Mouse (Mus musculus): ENCODE measurements at regions not wholly inside any gene's neighbourhood (a gene's known extent, or its start where the extent isn't known, plus 50 kb on each side); places are given as distances from the start of the nearest gene placed in this dataset.

DNA sequence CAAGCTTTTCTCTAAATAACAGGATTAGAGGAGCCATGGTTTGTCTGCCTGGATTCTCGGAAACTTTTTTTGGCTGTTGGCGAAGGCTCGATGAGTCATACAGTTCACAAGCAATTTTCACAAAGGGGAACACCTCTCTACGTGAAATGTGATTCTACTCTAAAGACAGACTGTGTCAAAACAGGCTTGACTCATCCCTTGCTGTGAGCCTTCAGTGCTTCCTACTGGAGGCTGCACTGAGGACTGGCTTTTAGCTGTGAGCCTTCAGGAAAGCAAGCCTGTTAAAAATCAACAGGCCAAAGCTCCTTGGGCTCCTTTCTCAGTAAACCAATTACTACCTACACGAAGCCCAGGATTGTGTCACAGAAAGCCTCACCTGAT lies 330.6 kb downstream of the Klf6 start:
- Histone ChIP-seq H3K4me2 (no peak overlapping the region), H3K27me3 (no peaks in the 10 kb centered on the region), H3K36me3 (ENCODE audit: poor library complexity, severe bottlenecking) (no peaks in the 10 kb centered on the region), H3K9me3 (replicated peaks) (no peaks in the 10 kb centered on the region), H3K9ac (no peak overlapping the region), H3K4me3 (no peak overlapping the region), H3K4me1 (peaks cover 25% of the 10 kb centered on the region), H3K27ac (no peak overlapping the region)
- WGBS: 27% methylated on average over 5 of the region's 5 CpGs
- ATAC-seq: no peak

GRCm38 (mm10) chr13:6196690-6197089 lies 335.4 kb downstream of the Klf6 start:
- Histone ChIP-seq H3K9ac (no peak overlapping the region), H3K4me3 (no peak overlapping the region), H3K27me3 (no peaks in the 10 kb centered on the region), H3K4me1 (peaks cover 21% of the 10 kb centered on the region), H3K9me3 (replicated peaks) (no peaks in the 10 kb centered on the region), H3K36me3 (ENCODE audit: poor library complexity, severe bottlenecking) (no peaks in the 10 kb centered on the region), H3K27ac (no peak overlapping the region), H3K4me2 (no peak overlapping the region)
- ATAC-seq: no peak
- 60% methylated on average over 5 of the region's 5 CpGs for WGBS

DNA sequence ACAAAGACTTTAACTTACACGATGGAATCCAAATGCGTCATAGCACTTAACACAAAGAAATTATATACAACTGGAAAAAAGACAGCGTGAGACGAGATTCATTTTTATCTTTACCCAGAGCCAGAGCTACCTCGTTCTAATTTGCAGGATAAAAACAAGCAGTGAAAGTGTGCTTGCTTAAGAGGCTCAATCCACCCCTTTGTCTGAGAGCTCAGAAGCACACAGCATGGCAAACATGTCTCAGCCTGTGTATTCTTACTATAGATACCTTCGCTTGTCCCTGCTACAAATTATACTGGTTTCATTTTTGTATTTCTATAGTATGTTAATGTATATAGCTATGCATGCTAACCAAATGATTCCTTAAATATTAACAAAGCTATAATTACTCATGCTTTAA lies 337.8 kb downstream of the Klf6 start:
- Histone ChIP-seq H3K4me2 (no peak overlapping the region), H3K27me3 (no peaks in the 10 kb centered on the region), H3K36me3 (ENCODE audit: poor library complexity, severe bottlenecking) (no peaks in the 10 kb centered on the region), H3K9ac (no peak overlapping the region), H3K27ac (no peak overlapping the region), H3K4me1 (peaks cover 4% of the 10 kb centered on the region; the same call in 1 of the 2 replicates), H3K4me3 (no peak overlapping the region), H3K9me3 (replicated peaks) (no peaks in the 10 kb centered on the region)
- no peak for ATAC-seq
- WGBS: 70% methylated on average over 6 of the region's 6 CpGs

DNA sequence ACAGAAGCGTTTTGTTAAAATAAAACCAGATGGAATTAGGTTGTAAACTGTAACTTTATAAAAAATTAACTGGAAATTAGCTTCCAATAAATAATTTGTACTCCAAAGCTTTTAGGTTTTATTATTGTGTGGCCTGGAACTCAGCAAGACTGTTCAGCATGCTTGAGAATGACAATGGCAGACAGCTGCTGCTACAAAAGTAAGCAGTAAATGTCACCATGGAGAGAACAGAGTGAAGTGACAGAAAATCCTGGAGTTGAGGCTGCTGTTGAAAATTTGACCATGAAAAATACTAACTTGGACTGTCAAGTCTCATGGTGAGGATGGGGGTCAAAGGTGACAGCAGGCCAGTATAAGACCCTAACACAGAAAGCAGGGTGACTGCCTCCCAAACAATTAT lies 340.2 kb downstream of the Klf6 start:
- ATAC-seq: no peak

GRCm38 (mm10) chr13:6204801-6205200 lies 343.1 kb upstream of the Pitrm1 start:
- no peak for ATAC-seq
- Histone ChIP-seq H3K4me2 (no peak overlapping the region), H3K27ac (no peak overlapping the region), H3K4me3 (no peak overlapping the region), H3K36me3 (ENCODE audit: poor library complexity, severe bottlenecking) (no peaks in the 10 kb centered on the region), H3K9ac (no peak overlapping the region), H3K27me3 (no peaks in the 10 kb centered on the region), H3K9me3 (replicated peaks) (no peaks in the 10 kb centered on the region), H3K4me1 (no peaks in the 10 kb centered on the region)
- WGBS: 87% methylated on average over 4 of the region's 4 CpGs

More for the DNA sequence above, 340.2 kb downstream of the Klf6 start:
- Histone ChIP-seq H3K4me3 (no peak overlapping the region), H3K9me3 (replicated peaks) (no peaks in the 10 kb centered on the region), H3K9ac (no peak overlapping the region), H3K36me3 (ENCODE audit: poor library complexity, severe bottlenecking) (no peaks in the 10 kb centered on the region), H3K4me1 (no peaks in the 10 kb centered on the region), H3K27me3 (no peaks in the 10 kb centered on the region), H3K27ac (no peak overlapping the region), H3K4me2 (no peak overlapping the region)
- WGBS: 91% methylated on average over 1 of the region's 1 CpGs

- no peak overlapping the region for H3K4me2 ChIP-seq
- no peaks in the 10 kb centered on the region for H3K36me3 ChIP-seq (ENCODE audit: poor library complexity, severe bottlenecking)
- no peak overlapping the region for H3K27ac ChIP-seq
- no peaks in the 10 kb centered on the region for H3K27me3 ChIP-seq
- H3K4me3 ChIP-seq: no peak overlapping the region
- H3K4me1 ChIP-seq: no peaks in the 10 kb centered on the region
- 85% methylated on average over 2 of the region's 2 CpGs for WGBS
- no peaks in the 10 kb centered on the region for H3K9me3 ChIP-seq (replicated peaks)
- no peak for ATAC-seq
- no peak overlapping the region for H3K9ac ChIP-seq
These were observed 335.4 kb upstream of the Pitrm1 start for GRCm38 (mm10) chr13:6212550-6212949.

- H3K27ac ChIP-seq: no peak overlapping the region
- no peaks in the 10 kb centered on the region for H3K4me1 ChIP-seq
- H3K27me3 ChIP-seq: no peaks in the 10 kb centered on the region
- no peak overlapping the region for H3K9ac ChIP-seq
- no peak overlapping the region for H3K4me3 ChIP-seq
- ATAC-seq: no peak
- H3K9me3 ChIP-seq (replicated peaks): no peaks in the 10 kb centered on the region
- 90% methylated on average over 2 of the region's 2 CpGs for WGBS
- no peaks in the 10 kb centered on the region for H3K36me3 ChIP-seq (ENCODE audit: poor library complexity, severe bottlenecking)
- H3K4me2 ChIP-seq: no peak overlapping the region
These were observed 333.8 kb upstream of the Pitrm1 start for GRCm38 (mm10) chr13:6214189-6214588.

DNA sequence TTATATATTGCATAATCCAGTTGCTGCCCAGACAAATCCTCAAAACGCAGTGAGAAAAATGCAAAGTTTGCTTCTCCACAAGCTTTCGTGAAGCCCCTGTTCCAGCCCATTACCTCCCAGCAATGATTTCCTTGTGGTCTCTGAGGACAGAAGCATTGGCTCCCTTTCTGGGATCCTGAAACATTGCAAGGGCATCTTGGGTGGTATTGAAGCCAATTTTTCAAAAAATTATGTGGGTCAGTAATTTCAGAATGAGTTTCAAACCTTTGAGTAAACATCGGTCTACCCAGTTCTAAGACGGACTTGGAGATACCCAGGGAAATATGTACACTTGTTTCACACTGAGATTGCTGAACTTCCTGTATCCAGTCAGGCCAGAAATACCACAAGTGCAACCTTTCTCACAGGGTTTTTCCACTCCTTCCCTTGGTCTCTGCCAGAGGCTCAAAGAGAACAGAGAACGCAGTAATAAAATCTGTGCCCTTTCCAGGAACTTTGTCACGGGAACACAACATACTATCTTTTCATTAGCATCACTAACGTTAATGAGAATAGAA lies 321.8 kb upstream of the Pitrm1 start:
- Histone ChIP-seq H3K36me3 (ENCODE audit: poor library complexity, severe bottlenecking) (no peaks in the 10 kb centered on the region), H3K9me3 (replicated peaks) (no peaks in the 10 kb centered on the region), H3K27ac (no peak overlapping the region), H3K4me3 (no peak overlapping the region), H3K9ac (no peak overlapping the region), H3K4me2 (no peak overlapping the region), H3K27me3 (no peaks in the 10 kb centered on the region), H3K4me1 (no peaks in the 10 kb centered on the region)
- WGBS: 87% methylated on average over 7 of the region's 7 CpGs
- ATAC-seq: no peak

GRCm38 (mm10) chr13:6228278-6228677 lies 319.7 kb upstream of the Pitrm1 start:
- Histone ChIP-seq H3K4me1 (no peaks in the 10 kb centered on the region), H3K27me3 (no peaks in the 10 kb centered on the region), H3K36me3 (ENCODE audit: poor library complexity, severe bottlenecking) (no peaks in the 10 kb centered on the region), H3K4me2 (no peak overlapping the region), H3K4me3 (no peak overlapping the region), H3K27ac (no peak overlapping the region), H3K9me3 (replicated peaks) (no peaks in the 10 kb centered on the region), H3K9ac (no peak overlapping the region)
- 88% methylated on average over 1 of the region's 1 CpGs for WGBS
- no peak for ATAC-seq

- no peak overlapping the region for H3K4me3 ChIP-seq
- H3K4me1 ChIP-seq: no peaks in the 10 kb centered on the region
- no peaks in the 10 kb centered on the region for H3K36me3 ChIP-seq (ENCODE audit: poor library complexity, severe bottlenecking)
- H3K4me2 ChIP-seq: no peak overlapping the region
- no peaks in the 10 kb centered on the region for H3K9me3 ChIP-seq (replicated peaks)
- no peaks in the 10 kb centered on the region for H3K27me3 ChIP-seq
- ATAC-seq: no peak
- WGBS: 91% methylated on average over 1 of the region's 1 CpGs
- no peak overlapping the region for H3K27ac ChIP-seq
- no peak overlapping the region for H3K9ac ChIP-seq
These were observed 312.6 kb upstream of the Pitrm1 start for GRCm38 (mm10) chr13:6235394-6235793.

DNA sequence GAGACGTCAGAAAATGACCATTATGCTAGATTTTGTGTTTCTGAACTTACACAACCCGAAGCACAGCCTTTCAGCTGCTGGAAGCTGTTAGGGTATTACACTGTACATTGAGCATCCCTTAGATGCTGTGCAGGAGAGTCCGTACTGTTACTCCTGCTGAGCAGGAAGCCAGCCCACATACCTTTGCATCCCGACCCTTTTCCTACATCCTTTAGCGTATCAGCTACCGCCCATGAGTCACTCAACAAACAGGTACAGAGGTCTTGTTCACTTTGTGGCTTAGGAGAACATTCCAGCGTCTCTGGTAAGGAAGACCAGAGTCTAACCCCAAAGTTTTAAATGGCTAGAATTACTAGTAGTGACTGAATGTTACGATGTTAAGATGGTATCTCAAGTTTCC lies 311.4 kb upstream of the Pitrm1 start:
- H3K27me3 ChIP-seq: no peaks in the 10 kb centered on the region
- H3K9me3 ChIP-seq (replicated peaks): no peaks in the 10 kb centered on the region

DNA sequence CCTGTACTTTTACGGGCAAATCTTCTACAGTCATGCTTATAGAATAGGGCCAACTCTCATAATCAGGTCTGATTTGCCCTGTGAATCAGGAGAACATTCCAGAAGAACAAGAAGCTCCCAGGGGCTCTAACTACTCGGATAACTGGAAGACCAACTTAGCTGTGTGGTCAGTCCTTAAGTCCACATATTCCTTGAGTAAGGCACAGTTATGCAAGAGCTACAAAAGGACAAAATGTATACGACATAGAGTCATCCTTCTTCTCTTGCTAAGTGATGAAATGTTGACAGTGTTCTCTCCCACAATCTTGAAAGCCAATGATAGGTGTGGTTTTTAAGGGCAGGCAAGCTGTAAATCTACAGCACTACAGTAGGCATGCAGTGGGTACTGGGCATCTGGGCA lies 310.7 kb upstream of the Pitrm1 start:
- no peak overlapping the region for H3K27ac ChIP-seq
- H3K4me1 ChIP-seq: no peaks in the 10 kb centered on the region
- H3K27me3 ChIP-seq: no peaks in the 10 kb centered on the region
- no peaks in the 10 kb centered on the region for H3K36me3 ChIP-seq (ENCODE audit: poor library complexity, severe bottlenecking)
- H3K4me2 ChIP-seq: no peak overlapping the region
- no peak overlapping the region for H3K9ac ChIP-seq
- no peak overlapping the region for H3K4me3 ChIP-seq
- no peak for ATAC-seq
- H3K9me3 ChIP-seq (replicated peaks): no peaks in the 10 kb centered on the region
- WGBS: 85% methylated on average over 3 of the region's 3 CpGs

More for the DNA sequence above, 311.4 kb upstream of the Pitrm1 start:
- Histone ChIP-seq H3K9ac (no peak overlapping the region), H3K4me3 (no peak overlapping the region), H3K4me1 (no peaks in the 10 kb centered on the region), H3K36me3 (ENCODE audit: poor library complexity, severe bottlenecking) (no peaks in the 10 kb centered on the region), H3K4me2 (no peak overlapping the region), H3K27ac (no peak overlapping the region)
- no peak for ATAC-seq
- WGBS: 91% methylated on average over 8 of the region's 8 CpGs

DNA sequence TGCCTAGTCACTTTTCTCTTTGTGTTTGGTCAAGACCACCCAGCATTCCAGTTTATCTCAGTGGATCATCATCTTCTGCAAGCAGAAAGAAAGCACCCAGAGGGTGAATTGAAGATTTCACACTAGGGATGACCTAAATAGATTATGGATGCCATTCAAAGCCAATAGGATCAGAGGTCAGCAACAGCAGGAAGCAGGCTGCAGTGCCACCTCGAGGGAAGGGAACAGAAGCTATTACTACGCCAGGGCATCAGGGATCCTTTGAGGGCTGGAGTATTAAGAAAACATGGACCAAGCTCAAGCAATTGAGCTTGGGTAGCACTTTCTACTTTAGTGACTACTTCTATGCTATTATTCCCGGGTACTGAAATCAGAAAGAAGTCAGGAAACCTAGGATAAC lies 307.1 kb upstream of the Pitrm1 start:
- H3K27ac ChIP-seq: no peak overlapping the region
- no peak for ATAC-seq
- no peaks in the 10 kb centered on the region for H3K9me3 ChIP-seq (replicated peaks)
- H3K9ac ChIP-seq: no peak overlapping the region
- H3K4me2 ChIP-seq: no peak overlapping the region
- WGBS: 51% methylated on average over 3 of the region's 3 CpGs
- H3K27me3 ChIP-seq: no peaks in the 10 kb centered on the region
- no peak overlapping the region for H3K4me3 ChIP-seq
- no peaks in the 10 kb centered on the region for H3K36me3 ChIP-seq (ENCODE audit: poor library complexity, severe bottlenecking)
- H3K4me1 ChIP-seq: no peaks in the 10 kb centered on the region

Data from forebrain, embryonic 13.5 days (tissue).